Mouse (Mus musculus): ENCODE measurements around the gene Fbln5.

DNA sequence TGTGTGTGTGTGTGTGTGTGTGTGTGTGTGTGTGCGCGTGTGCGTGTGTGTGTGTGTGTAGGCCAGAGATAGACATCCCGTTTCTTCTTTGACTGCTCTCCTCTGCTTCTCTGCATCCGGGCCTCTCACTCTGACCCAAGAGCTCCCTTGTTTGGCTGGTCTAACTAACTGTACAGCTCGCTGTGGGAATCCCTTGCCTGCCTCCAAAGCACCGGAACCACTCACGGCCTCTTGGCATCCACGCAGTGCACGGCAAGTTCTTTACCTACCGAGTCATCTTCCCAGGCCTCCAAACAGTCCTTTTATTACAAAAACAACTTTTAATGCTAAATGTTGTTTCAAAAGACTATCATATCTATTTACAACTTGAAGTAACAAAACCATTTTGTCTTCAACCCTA is 35.5 kb upstream of the Fbln5 start:
- no peak for TF ChIP-seq POLR2A (IDR thresholded peaks at IDR 0.05; ENCODE audit: extremely low read depth, insufficient read depth, low read length)
- no peak for TF ChIP-seq CTCF (IDR thresholded peaks at IDR 0.05; ENCODE audit: low read depth, low read length)
